Mouse (Mus musculus) heart, adult 2 months (tissue): ENCODE measurements around the gene Zfand4. TPM values are rescaled to one million over a fixed set of nuclear protein-coding genes. Genes with fewer than 3 reads are reported as not detected.

Experiments
- DNase-seq, 2 experiments: peaks; one replicate each; pipeline ENCODE4 v3.0.0; 2021
- H3K27ac ChIP-seq: fragments of 200-600 bp; 2 replicates; pipeline ENCODE4 v1.8.1; 2022
- H3K27me3 ChIP-seq: fragments of 200-500 bp; 2 replicates; pipeline ENCODE4 v1.6.1; 2012; ENCODE audit warnings: mild to moderate bottlenecking, low read length, inconsistent platforms, mixed read lengths; ENCODE audit not compliant: control insufficient read depth, insufficient read depth
- H3K36me3 ChIP-seq: fragments of 200-500 bp; 2 replicates; pipeline ENCODE4 v1.6.1; 2012; ENCODE audit warnings: low read length, inconsistent platforms; ENCODE audit not compliant: control insufficient read depth, insufficient read depth
- H3K4me1 ChIP-seq: fragments of 200-500 bp; 2 replicates; pipeline ENCODE4 v1.6.1; 2011; ENCODE audit warnings: low read length; ENCODE audit not compliant: control insufficient read depth, insufficient read depth
- H3K4me3 ChIP-seq: fragments of 200-600 bp; 2 replicates; pipeline ENCODE4 v1.8.1; 2022
- H3K79me2 ChIP-seq: fragments of 200-500 bp; replicated peaks from 2 replicates; pipeline ENCODE4 v1.6.1; 2012; ENCODE audit warnings: mild to moderate bottlenecking, inconsistent platforms, low read length, moderate library complexity, mixed read lengths; ENCODE audit not compliant: control insufficient read depth, insufficient read depth
- H3K9ac ChIP-seq: fragments of 200-500 bp; 2 replicates; pipeline ENCODE4 v1.6.1; 2012; ENCODE audit warnings: low read depth, mild to moderate bottlenecking, control low read depth, inconsistent platforms, low read length, mixed read lengths
- CTCF ChIP-seq: fragments of 200-600 bp; IDR thresholded peaks from 2 replicates; pipeline ENCODE4 v1.8.1; 2022; ENCODE audit warnings: antibody characterized with exemption, mild to moderate bottlenecking, moderate library complexity
- EP300 ChIP-seq: fragments of 200-500 bp; IDR thresholded peaks from 2 replicates; pipeline ENCODE4 v1.6.1; 2011; ENCODE audit warnings: low read depth, low read length, control low read depth; ENCODE audit not compliant: insufficient read depth
- POLR2A ChIP-seq: fragments of 200-500 bp; IDR thresholded peaks from 2 replicates; pipeline ENCODE4 v1.6.1; 2011; ENCODE audit warnings: mild to moderate bottlenecking, low read depth, low read length, control low read depth; ENCODE audit not compliant: insufficient read depth
- WGBS: fragments of 180-500 bp; shearing (Covaris S2); methylation state at CpG from one replicate; pipeline ENCODE4 v1.1.7; 2018; 5-methylcytosine and 5-hydroxymethylcytosine counted together
- intact Hi-C: fragments of 180-260 bp; cut with DNase I; formaldehyde crosslinking; loops from one replicate; pipeline ENCODE4 v1.15.1; 2025
- polyA plus RNA-seq: library from polyadenylated mRNA; depleted of rRNA; stranded (reverse); fragments of >200 nt; gene quantifications from 2 replicates; pipeline ENCODE4 v1.2.3, GENCODE M21; 2012
- total RNA-seq, 2 experiments: library from RNA; stranded (reverse); gene quantifications; 2 replicates each; pipeline ENCODE4 v1.2.3; 2021

Gene Zfand4
- total and polyA plus RNA-seq, 3 experiments = 1.8 to 4.0 (median 3.2) TPM

DNA sequence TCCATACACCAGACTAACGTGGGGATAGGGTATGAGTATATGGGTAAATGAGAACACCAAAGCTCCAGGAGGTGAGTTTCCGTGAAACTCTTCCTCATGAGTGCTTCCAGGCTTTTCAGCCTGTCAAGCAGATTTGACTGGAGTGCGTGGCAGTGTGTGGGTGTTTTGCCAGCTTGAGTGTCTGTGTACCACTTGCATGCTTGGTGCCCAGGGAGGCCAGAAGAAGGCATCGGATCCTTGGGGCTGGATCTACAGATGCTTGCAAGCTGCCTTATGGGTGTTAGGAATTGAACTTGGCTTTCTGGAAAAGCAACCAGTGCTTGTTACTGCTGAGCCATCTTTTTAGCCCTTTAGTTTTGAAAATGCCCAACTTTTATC, 92.9 kb downstream of the Zfand4 start:
- intact Hi-C loops = no loop called here
- Histone ChIP-seq H3K27me3 (no peaks in the 10 kb centered on the region), H3K79me2 (peaks cover 6% of the 10 kb centered on the region; the same call in 1 of the 2 replicates), H3K27ac (no peak overlapping the region), H3K4me1 (0 out of 2 replicates have a peak, but pooled peaks cover 2% of the 10 kb centered on the region), H3K4me3 (no peak overlapping the region), H3K36me3 (no peaks in the 10 kb centered on the region), H3K9ac (no peak overlapping the region)
- no peak for DNase-seq
- TF ChIP-seq CTCF (no peak), EP300 (no peak), POLR2A (no peak)
- 76% methylated on average over 4 of the region's 4 CpGs for WGBS

DNA sequence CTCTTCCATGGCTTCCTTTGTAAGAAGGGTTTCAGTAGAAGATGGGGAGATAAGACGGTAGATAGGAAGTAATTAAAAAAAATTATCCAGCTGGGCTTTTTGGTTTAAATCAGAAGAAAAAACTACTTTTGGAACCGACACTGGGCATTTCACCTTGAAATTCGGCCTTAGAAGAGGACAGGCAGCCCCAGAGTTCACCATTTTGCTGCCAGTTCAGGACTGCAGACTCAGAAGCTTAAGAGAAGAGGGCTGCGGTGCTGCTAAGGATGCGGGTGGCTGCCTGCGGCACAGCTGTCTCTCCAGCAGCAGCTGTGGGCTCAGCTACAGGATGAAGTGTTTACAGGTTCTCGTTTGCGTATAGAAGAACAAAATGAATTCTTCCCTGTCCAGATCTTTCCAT, 94.0 kb downstream of the Zfand4 start:
- intact Hi-C loops = no loop called here
- 78% methylated on average over 8 of the region's 8 CpGs for WGBS
- H3K27me3 ChIP-seq = no peaks in the 10 kb centered on the region

DNA sequence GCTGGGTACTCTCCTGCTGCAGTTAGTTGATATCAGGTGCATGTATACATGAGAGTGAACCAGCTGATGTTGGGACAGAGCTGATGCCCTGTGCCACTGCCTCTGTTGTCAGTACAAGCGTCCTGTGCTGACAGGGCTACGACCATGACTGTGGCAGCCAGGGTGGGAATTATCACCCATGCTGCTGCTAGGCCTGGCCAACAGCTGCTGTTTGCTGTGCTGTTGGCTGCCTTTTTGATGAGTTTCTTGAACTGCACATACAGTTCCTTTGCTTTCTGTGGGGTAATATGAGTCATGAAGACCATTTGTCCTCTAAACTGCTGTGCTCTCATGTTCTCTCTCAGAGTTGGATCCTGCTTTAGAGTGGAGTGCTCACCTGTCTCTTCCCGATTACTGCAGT, 95.2 kb downstream of the Zfand4 start:
- Histone ChIP-seq H3K36me3 (no peaks in the 10 kb centered on the region), H3K27me3 (no peaks in the 10 kb centered on the region), H3K4me3 (no peak overlapping the region), H3K27ac (no peak overlapping the region), H3K79me2 (peaks cover 5% of the 10 kb centered on the region; the same call in 1 of the 2 replicates), H3K9ac (no peak overlapping the region), H3K4me1 (0 out of 2 replicates have a peak, but pooled peaks cover 2% of the 10 kb centered on the region)
- TF ChIP-seq EP300 (no peak), POLR2A (no peak), CTCF (no peak)
- intact Hi-C loops = no loop called here
- no peak for DNase-seq
- WGBS = 61% methylated on average over 3 of the region's 3 CpGs

More for the DNA sequence above, 94.0 kb downstream of the Zfand4 start:
- no peak overlapping the region for H3K9ac ChIP-seq
- H3K27ac ChIP-seq = no peak overlapping the region
- H3K79me2 ChIP-seq = peaks cover 6% of the 10 kb centered on the region; the same call in 1 of the 2 replicates
- no peak for TF ChIP-seq EP300
- no peak for TF ChIP-seq POLR2A
- H3K4me1 ChIP-seq = 0 out of 2 replicates have a peak, but pooled peaks cover 2% of the 10 kb centered on the region
- no peak for DNase-seq
- H3K4me3 ChIP-seq = no peak overlapping the region
- H3K36me3 ChIP-seq = no peaks in the 10 kb centered on the region

DNA sequence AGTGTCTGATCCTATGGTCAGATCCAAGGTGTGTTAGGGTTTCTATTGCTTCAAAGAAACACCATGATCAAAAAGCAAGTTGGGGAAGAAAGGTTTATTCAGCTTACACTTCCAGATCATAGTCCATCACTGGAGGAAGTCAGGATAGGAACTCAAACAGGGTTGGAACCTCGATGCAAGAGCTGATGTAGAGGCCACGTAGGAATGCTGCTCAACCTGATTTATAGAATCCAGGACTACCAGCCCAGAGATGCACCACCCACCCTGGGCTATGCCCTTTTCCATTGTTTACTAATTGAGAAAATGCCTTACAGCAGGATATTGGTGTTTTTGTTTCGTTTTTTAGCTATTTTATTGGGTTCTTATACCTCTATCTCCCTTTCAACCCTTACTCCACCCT, 97.4 kb downstream of the Zfand4 start:
- H3K4me3 ChIP-seq = no peak overlapping the region
- H3K4me1 ChIP-seq = 0 out of 2 replicates have a peak, but pooled peaks cover 2% of the 10 kb centered on the region
- no peaks in the 10 kb centered on the region for H3K27me3 ChIP-seq
- no peak for TF ChIP-seq POLR2A
- no peak for TF ChIP-seq EP300
- TF ChIP-seq CTCF = no peak
- intact Hi-C loops = no loop called here
- 0 out of 2 replicates have a peak, but pooled peaks cover 2% of the 10 kb centered on the region for H3K79me2 ChIP-seq
- H3K27ac ChIP-seq = no peak overlapping the region
- H3K36me3 ChIP-seq = no peaks in the 10 kb centered on the region
- no peak overlapping the region for H3K9ac ChIP-seq
- DNase-seq = no peak
- 89% methylated on average over 3 of the region's 3 CpGs for WGBS

DNA sequence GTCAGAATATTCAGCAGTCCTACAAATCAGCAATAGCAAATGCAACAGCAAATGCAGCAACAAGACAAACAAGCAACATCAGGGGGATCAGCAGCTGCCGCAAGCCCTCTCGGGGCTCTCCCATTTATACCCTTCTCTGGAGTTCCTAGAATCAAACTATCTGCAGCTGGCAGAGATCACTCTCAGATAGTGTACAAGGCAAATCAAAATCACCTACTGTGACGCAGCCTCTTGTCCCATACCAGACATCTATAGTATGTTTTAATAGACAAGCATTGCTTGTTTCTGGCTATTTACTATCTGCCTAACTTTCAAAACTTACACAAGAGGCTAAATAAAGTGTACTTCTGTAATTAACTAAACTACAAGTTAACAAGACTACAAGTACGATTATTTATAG, 98.0 kb downstream of the Zfand4 start:
- H3K79me2 ChIP-seq = 0 out of 2 replicates have a peak, but pooled peaks cover 2% of the 10 kb centered on the region
- H3K9ac ChIP-seq = no peak overlapping the region
- intact Hi-C loops = no loop called here
- DNase-seq = no peak
- no peak overlapping the region for H3K4me3 ChIP-seq
- WGBS = 92% methylated on average over 4 of the region's 4 CpGs
- no peak for TF ChIP-seq CTCF
- no peak for TF ChIP-seq EP300
- TF ChIP-seq POLR2A = no peak
- H3K27ac ChIP-seq = no peak overlapping the region
- H3K36me3 ChIP-seq = no peaks in the 10 kb centered on the region
- H3K27me3 ChIP-seq = no peaks in the 10 kb centered on the region
- 0 out of 2 replicates have a peak, but pooled peaks cover 2% of the 10 kb centered on the region for H3K4me1 ChIP-seq

DNA sequence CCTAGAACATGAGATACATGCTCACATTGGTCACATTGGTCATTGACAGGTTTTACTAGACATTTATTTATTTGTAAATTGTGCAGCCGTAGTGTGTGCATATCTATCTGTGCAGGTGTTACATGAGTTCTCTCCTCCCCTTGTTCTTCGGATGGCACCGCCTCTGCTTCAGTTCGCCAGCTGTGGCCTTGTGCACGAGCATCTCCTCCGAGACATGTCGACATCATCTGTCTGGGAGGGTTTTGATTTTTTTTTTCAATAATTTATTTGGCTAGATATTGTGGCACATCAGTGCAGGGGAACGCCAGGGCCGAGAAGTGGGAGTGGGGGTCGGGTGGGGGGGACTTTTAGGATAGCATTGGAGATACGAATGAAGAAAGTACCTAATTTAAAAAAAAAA, 103.9 kb downstream of the Zfand4 start:
- Histone ChIP-seq H3K27me3 (no peaks in the 10 kb centered on the region), H3K4me1 (peaks cover under 1% of the 10 kb centered on the region), H3K9ac (no peak overlapping the region), H3K36me3 (no peaks in the 10 kb centered on the region), H3K27ac (no peak overlapping the region), H3K79me2 (0 out of 2 replicates have a peak, but pooled peaks cover 2% of the 10 kb centered on the region), H3K4me3 (no peak overlapping the region)
- TF ChIP-seq EP300 (no peak), POLR2A (no peak), CTCF (no peak)
- 75% methylated on average over 11 of the region's 11 CpGs for WGBS
- DNase-seq = no peak
- intact Hi-C loops = no loop called here
